ENCODE assay signal across 11 mouse cellular contexts in genomic region chr6:107431033-107431432, GRCm38 (mm10).
DNase-seq lines count a peak whose midpoint lies in the region; ATAC-seq and TF ChIP-seq lines count a peak whose summit lies in the region.
"Had no signal": no experiment of that assay in that cellular context is flagged by ENCODE, and none has a peak within 500 bp of the region (broad histone marks: within the 10 kb centered on the region; RNA-seq: fewer than 3 reads in every experiment).

No protein-coding gene starts in this region.

- H3K9me3 ChIP-seq in kidney, embryonic 15.5 days (replicated peaks), result no peaks in the 10 kb centered on the region

- H3K4me1 ChIP-seq in kidney, embryonic 15.5 days, result no peaks in the 10 kb centered on the region

- no peak overlapping the region for H3K9ac ChIP-seq in kidney, embryonic 15.5 days

- intact Hi-C loops in heart, postnatal 25 days (cut with DNase I), result no loop called here
- intact Hi-C loops in gastrocnemius, adult 2 months (cut with DNase I), result no loop called here

- no peak overlapping the region for H3K4me3 ChIP-seq in gastrocnemius, adult 2 months
- no peak overlapping the region for H3K4me3 ChIP-seq in kidney, embryonic 15.5 days (replicated peaks)

- H3K27me3 ChIP-seq in kidney, embryonic 15.5 days, result no peaks in the 10 kb centered on the region

- no peak overlapping the region for H3K27ac ChIP-seq in gastrocnemius, adult 2 months
- no peak overlapping the region for H3K27ac ChIP-seq in kidney, embryonic 15.5 days

- DNase-seq in heart, postnatal 4 days, result peak; percentile 6
- no peak for DNase-seq in heart, postnatal 25 days (ENCODE audit: low spot score)
- DNase-seq in ovary, postnatal 36 days (ENCODE audit: low spot score), result peak; percentile 9
- no peak for DNase-seq in ovary, adult 18-20 months (ENCODE audit: low spot score)
- peak; percentile 48 for DNase-seq in gastrocnemius, adult 2 months
- DNase-seq in right cerebral cortex, postnatal 14 days, result peak; percentile 11
- DNase-seq in lung, postnatal 14 days, result no peak
- DNase-seq: adrenal gland, postnatal 36 days; kidney, postnatal 25 days; lung, adult 18-20 months had no signal

- no peak for TF ChIP-seq CTCF in gastrocnemius, adult 2 months (IDR thresholded peaks at IDR 0.05)

- no peak overlapping the region for H3K4me2 ChIP-seq in kidney, embryonic 15.5 days

- H3K36me3 ChIP-seq in kidney, embryonic 15.5 days, result no peaks in the 10 kb centered on the region

- 66% methylated on average over 4 of the region's 4 CpGs for WGBS in kidney, embryonic 15.5 days

- ATAC-seq in kidney, embryonic 15.5 days (replicated peaks; ENCODE audit: low FRiP score), result no peak

Comparison
In these comparisons a context has a peak if more than half of its experiments do, and no peak if none do; other contexts are left out.
1. DNase-seq: peak in heart, postnatal 4 days (single experiment), ovary, postnatal 36 days (single experiment), gastrocnemius, adult 2 months (single experiment) and right cerebral cortex, postnatal 14 days (single experiment); none in heart, postnatal 25 days (single experiment), ovary, adult 18-20 months (single experiment) and lung, postnatal 14 days (single experiment).